Mouse (Mus musculus) cortical plate, adult 2 months (tissue): ENCODE results near the gene Hist1h2be.

Experiments used
- CTCF ChIP-seq: fragments of 200-500 bp; IDR thresholded peaks from 2 replicates; pipeline ENCODE4 v1.5.1; 2011; ENCODE audit warnings: mild to moderate bottlenecking, control low read depth, low read length; ENCODE audit not compliant: insufficient read depth; ENCODE audit errors: extremely low read depth
- POLR2A ChIP-seq: fragments of 200-500 bp; IDR thresholded peaks from 2 replicates; pipeline ENCODE4 v1.6.1; 2011; ENCODE audit warnings: mild to moderate bottlenecking, low read length, control low read depth; ENCODE audit not compliant: insufficient read depth; ENCODE audit errors: extremely low read depth

GRCm38 (mm10) chr13:23555839-23556416, 65.0 kb downstream of the Hist1h2be start:
- peak; percentile 75 for TF ChIP-seq POLR2A
- TF ChIP-seq CTCF: no peak
